Mouse (Mus musculus): ENCODE results near the gene Cdh13. TPM values are rescaled to one million over a fixed set of nuclear protein-coding genes. Genes with fewer than 3 reads are reported as not detected.

The Cdh13 gene
- polyA plus RNA-seq, 1 experiment from 2014 or later: 198 TPM

GRCm38 (mm10) chr8:119304196-119304595 lies 1020.7 kb downstream of the Cdh13 start:
- no peaks in the 10 kb centered on the region for H3K36me3 ChIP-seq (ENCODE audit: control insufficient read depth, insufficient read depth, low read length)
- ATAC-seq (ENCODE audit: low read depth): no peak
- H3K4me2 ChIP-seq (ENCODE audit: low read depth, low read length): no peak overlapping the region
- H3K4me1 ChIP-seq (ENCODE audit: control insufficient read depth, insufficient read depth, low read length): no peaks in the 10 kb centered on the region
- no peak overlapping the region for H3K4me3 ChIP-seq (ENCODE audit: low read depth, low read length)
- no peaks in the 10 kb centered on the region for H3K27me3 ChIP-seq (ENCODE audit: control insufficient read depth, insufficient read depth, low read length)
- WGBS: 76% methylated on average over 8 of the region's 8 CpGs
- no peak overlapping the region for H3K27ac ChIP-seq (ENCODE audit: low read depth, low read length)
- no peak overlapping the region for H3K9ac ChIP-seq (replicated peaks; ENCODE audit: low read depth, low read length)
- H3K9me3 ChIP-seq (ENCODE audit: control insufficient read depth, low read length): no peaks in the 10 kb centered on the region

- 23% methylated on average over 3 of the region's 3 CpGs for WGBS
These were observed 1027.9 kb downstream of the Cdh13 start for GRCm38 (mm10) chr8:119311412-119311811.

GRCm38 (mm10) chr8:119323215-119323614 lies 1039.7 kb downstream of the Cdh13 start:
- H3K4me2 ChIP-seq (ENCODE audit: low read depth, low read length): no peak overlapping the region

More at GRCm38 (mm10) chr8:119311412-119311811, 1027.9 kb downstream of the Cdh13 start:
- H3K27ac ChIP-seq (ENCODE audit: low read depth, low read length): no peak overlapping the region
- no peak for ATAC-seq (ENCODE audit: low read depth)
- no peaks in the 10 kb centered on the region for H3K36me3 ChIP-seq (ENCODE audit: control insufficient read depth, insufficient read depth, low read length)
- no peaks in the 10 kb centered on the region for H3K4me1 ChIP-seq (ENCODE audit: control insufficient read depth, insufficient read depth, low read length)
- no peaks in the 10 kb centered on the region for H3K27me3 ChIP-seq (ENCODE audit: control insufficient read depth, insufficient read depth, low read length)
- H3K4me2 ChIP-seq (ENCODE audit: low read depth, low read length): no peak overlapping the region
- H3K9ac ChIP-seq (replicated peaks; ENCODE audit: low read depth, low read length): no peak overlapping the region
- H3K4me3 ChIP-seq (ENCODE audit: low read depth, low read length): no peak overlapping the region
- no peaks in the 10 kb centered on the region for H3K9me3 ChIP-seq (ENCODE audit: control insufficient read depth, low read length)

GRCm38 (mm10) chr8:119339546-119339945 lies 1056.0 kb downstream of the Cdh13 start:
- H3K27me3 ChIP-seq (ENCODE audit: control insufficient read depth, insufficient read depth, low read length): no peaks in the 10 kb centered on the region
- H3K9me3 ChIP-seq (ENCODE audit: control insufficient read depth, low read length): no peaks in the 10 kb centered on the region
- H3K9ac ChIP-seq (replicated peaks; ENCODE audit: low read depth, low read length): no peak overlapping the region
- H3K4me1 ChIP-seq (ENCODE audit: control insufficient read depth, insufficient read depth, low read length): no peaks in the 10 kb centered on the region
- no peaks in the 10 kb centered on the region for H3K36me3 ChIP-seq (ENCODE audit: control insufficient read depth, insufficient read depth, low read length)
- no peak overlapping the region for H3K4me3 ChIP-seq (ENCODE audit: low read depth, low read length)
- H3K27ac ChIP-seq (ENCODE audit: low read depth, low read length): no peak overlapping the region
- ATAC-seq (ENCODE audit: low read depth): no peak
- 86% methylated on average over 4 of the region's 4 CpGs for WGBS
- H3K4me2 ChIP-seq (ENCODE audit: low read depth, low read length): no peak overlapping the region

More at GRCm38 (mm10) chr8:119323215-119323614, 1039.7 kb downstream of the Cdh13 start:
- ATAC-seq (ENCODE audit: low read depth): no peak
- H3K4me1 ChIP-seq (ENCODE audit: control insufficient read depth, insufficient read depth, low read length): no peaks in the 10 kb centered on the region
- no peak overlapping the region for H3K9ac ChIP-seq (replicated peaks; ENCODE audit: low read depth, low read length)
- H3K27ac ChIP-seq (ENCODE audit: low read depth, low read length): no peak overlapping the region
- H3K27me3 ChIP-seq (ENCODE audit: control insufficient read depth, insufficient read depth, low read length): no peaks in the 10 kb centered on the region
- 63% methylated on average over 6 of the region's 6 CpGs for WGBS
- H3K36me3 ChIP-seq (ENCODE audit: control insufficient read depth, insufficient read depth, low read length): no peaks in the 10 kb centered on the region
- H3K9me3 ChIP-seq (ENCODE audit: control insufficient read depth, low read length): no peaks in the 10 kb centered on the region
- no peak overlapping the region for H3K4me3 ChIP-seq (ENCODE audit: low read depth, low read length)

- H3K27me3 ChIP-seq (ENCODE audit: control insufficient read depth, insufficient read depth, low read length): no peaks in the 10 kb centered on the region
- H3K4me3 ChIP-seq (ENCODE audit: low read depth, low read length): peak overlapping the region; percentile 97
- H3K4me1 ChIP-seq (ENCODE audit: control insufficient read depth, insufficient read depth, low read length): peaks cover 7% of the 10 kb centered on the region
- H3K36me3 ChIP-seq (ENCODE audit: control insufficient read depth, insufficient read depth, low read length): peaks cover 17% of the 10 kb centered on the region
- no peaks in the 10 kb centered on the region for H3K9me3 ChIP-seq (ENCODE audit: control insufficient read depth, low read length)
- 86% methylated on average over 3 of the region's 3 CpGs for WGBS
- ATAC-seq (ENCODE audit: low read depth): peak; percentile 16; the same call in 1 of the 2 replicates
- H3K27ac ChIP-seq (ENCODE audit: low read depth, low read length): no peak overlapping the region; the same call in 1 of the 2 replicates
- H3K9ac ChIP-seq (replicated peaks; ENCODE audit: low read depth, low read length): no peak overlapping the region
- peak overlapping the region; percentile 37 for H3K4me2 ChIP-seq (ENCODE audit: low read depth, low read length)
These were observed 1060.1 kb downstream of the Cdh13 start for GRCm38 (mm10) chr8:119343606-119344005.

GRCm38 (mm10) chr8:119344190-119344856 lies 1060.8 kb downstream of the Cdh13 start, which contains the start of gene Hsbp1:
TSS of gene Hsbp1 (plus strand) at chr8:119344488.
- WGBS: 2% methylated on average over 49 of the region's 52 CpGs
- Histone ChIP-seq H3K4me1 (ENCODE audit: control insufficient read depth, insufficient read depth, low read length) (peaks cover 7% of the 10 kb centered on the region), H3K27ac (ENCODE audit: low read depth, low read length) (peak within 1 kb of the TSS; percentile 57; the same call in 1 of the 2 replicates), H3K36me3 (ENCODE audit: control insufficient read depth, insufficient read depth, low read length) (peaks cover 17% of the 10 kb centered on the region), H3K4me3 (ENCODE audit: low read depth, low read length) (peak within 1 kb of the TSS; percentile 97), H3K9me3 (ENCODE audit: control insufficient read depth, low read length) (no peaks in the 10 kb centered on the region), H3K27me3 (ENCODE audit: control insufficient read depth, insufficient read depth, low read length) (no peaks in the 10 kb centered on the region), H3K9ac (replicated peaks; ENCODE audit: low read depth, low read length) (peak within 1 kb of the TSS; percentile 95), H3K4me2 (ENCODE audit: low read depth, low read length) (peak within 1 kb of the TSS; percentile 68)
- ATAC-seq (ENCODE audit: low read depth): peak; percentile 98

GRCm38 (mm10) chr8:119345029-119345682 lies 1061.6 kb downstream of the Cdh13 start:
- ATAC-seq (ENCODE audit: low read depth): no peak
- peak overlapping the region; percentile 95 for H3K9ac ChIP-seq (replicated peaks; ENCODE audit: low read depth, low read length)

GRCm38 (mm10) chr8:119345683-119346075 lies 1062.1 kb downstream of the Cdh13 start:
- H3K4me2 ChIP-seq (ENCODE audit: low read depth, low read length): peak overlapping the region; percentile 68; the same call in 1 of the 2 replicates
- H3K27ac ChIP-seq (ENCODE audit: low read depth, low read length): no peak overlapping the region
- no peak for ATAC-seq (ENCODE audit: low read depth)
- no peaks in the 10 kb centered on the region for H3K27me3 ChIP-seq (ENCODE audit: control insufficient read depth, insufficient read depth, low read length)
- H3K9ac ChIP-seq (replicated peaks; ENCODE audit: low read depth, low read length): no peak overlapping the region
- peaks cover 17% of the 10 kb centered on the region for H3K36me3 ChIP-seq (ENCODE audit: control insufficient read depth, insufficient read depth, low read length)
- peaks cover 7% of the 10 kb centered on the region for H3K4me1 ChIP-seq (ENCODE audit: control insufficient read depth, insufficient read depth, low read length)
- 88% methylated on average over 15 of the region's 15 CpGs for WGBS
- H3K4me3 ChIP-seq (ENCODE audit: low read depth, low read length): no peak overlapping the region
- no peaks in the 10 kb centered on the region for H3K9me3 ChIP-seq (ENCODE audit: control insufficient read depth, low read length)

More at GRCm38 (mm10) chr8:119345029-119345682, 1061.6 kb downstream of the Cdh13 start:
- peaks cover 17% of the 10 kb centered on the region for H3K36me3 ChIP-seq (ENCODE audit: control insufficient read depth, insufficient read depth, low read length)
- H3K4me1 ChIP-seq (ENCODE audit: control insufficient read depth, insufficient read depth, low read length): peaks cover 7% of the 10 kb centered on the region
- H3K27ac ChIP-seq (ENCODE audit: low read depth, low read length): no peak overlapping the region
- no peaks in the 10 kb centered on the region for H3K27me3 ChIP-seq (ENCODE audit: control insufficient read depth, insufficient read depth, low read length)
- peak overlapping the region; percentile 68 for H3K4me2 ChIP-seq (ENCODE audit: low read depth, low read length)
- no peaks in the 10 kb centered on the region for H3K9me3 ChIP-seq (ENCODE audit: control insufficient read depth, low read length)
- 54% methylated on average over 22 of the region's 22 CpGs for WGBS
- peak overlapping the region; percentile 97 for H3K4me3 ChIP-seq (ENCODE audit: low read depth, low read length)

GRCm38 (mm10) chr8:119351647-119352046 lies 1068.1 kb downstream of the Cdh13 start:
- Histone ChIP-seq H3K9me3 (ENCODE audit: control insufficient read depth, low read length) (no peaks in the 10 kb centered on the region), H3K4me2 (ENCODE audit: low read depth, low read length) (no peak overlapping the region), H3K27ac (ENCODE audit: low read depth, low read length) (no peak overlapping the region), H3K9ac (replicated peaks; ENCODE audit: low read depth, low read length) (no peak overlapping the region), H3K4me3 (ENCODE audit: low read depth, low read length) (no peak overlapping the region), H3K27me3 (ENCODE audit: control insufficient read depth, insufficient read depth, low read length) (no peaks in the 10 kb centered on the region), H3K4me1 (ENCODE audit: control insufficient read depth, insufficient read depth, low read length) (no peaks in the 10 kb centered on the region), H3K36me3 (ENCODE audit: control insufficient read depth, insufficient read depth, low read length) (peaks cover 14% of the 10 kb centered on the region)
- no peak for ATAC-seq (ENCODE audit: low read depth)
- 94% methylated on average over 19 of the region's 19 CpGs for WGBS

All from neural tube, embryonic 14.5 days (tissue).